Mouse (Mus musculus) ovary, postnatal 14 days (tissue): ENCODE results near the gene Dpt.
"Not testable (repeated sequence)": the region's sequence is repeated elsewhere in the genome, so short reads cannot be mapped to it uniquely, and the experiment has no call there.

Source experiments
- DNase-seq: peaks from one replicate; pipeline ENCODE4 v3.0.0; 2022; ENCODE audit warnings: low spot score

The Dpt gene

DNA sequence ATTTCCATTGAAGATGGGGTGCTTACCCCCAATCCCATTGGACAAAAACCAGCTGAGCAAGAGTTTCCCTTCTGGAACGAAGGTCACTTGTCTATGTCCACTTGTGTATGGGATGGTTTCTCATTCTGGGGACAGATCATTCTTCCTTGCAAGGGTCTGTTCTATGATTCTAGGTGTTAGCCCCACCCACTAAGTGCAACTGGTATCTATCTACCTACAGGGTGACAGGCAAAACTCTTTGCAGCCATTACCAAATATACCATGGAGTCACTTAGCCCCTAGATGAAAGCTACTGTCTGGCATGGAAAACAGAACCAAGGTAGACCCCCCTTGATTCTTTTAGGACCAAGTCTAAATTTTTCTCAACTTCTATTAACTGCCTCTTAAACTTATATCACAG, 24.9 kb downstream of the Dpt start:
- DNase-seq, result no peak

GRCm38 (mm10) chr1:164821821-164822220, 25.4 kb downstream of the Dpt start:
- no peak for DNase-seq

DNA sequence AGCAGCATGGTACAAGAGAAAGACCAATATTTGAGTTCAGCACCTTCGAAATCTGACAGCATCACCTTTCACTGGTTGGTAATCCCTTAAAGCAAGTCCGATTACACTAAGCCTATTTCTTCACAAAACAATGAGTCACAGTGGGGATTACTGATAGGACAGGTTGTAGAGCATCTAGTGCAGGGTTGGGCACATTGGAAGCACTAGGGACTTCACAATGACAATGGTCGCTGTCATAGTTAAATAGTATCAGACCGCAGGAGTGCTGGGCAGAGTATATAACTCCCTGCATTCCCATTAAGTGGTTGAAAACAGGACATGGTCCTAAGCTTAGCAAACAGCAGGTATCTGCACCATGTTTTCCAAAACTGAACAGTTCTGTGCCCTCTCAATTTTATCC, 25.8 kb downstream of the Dpt start:
- no peak for DNase-seq

DNA sequence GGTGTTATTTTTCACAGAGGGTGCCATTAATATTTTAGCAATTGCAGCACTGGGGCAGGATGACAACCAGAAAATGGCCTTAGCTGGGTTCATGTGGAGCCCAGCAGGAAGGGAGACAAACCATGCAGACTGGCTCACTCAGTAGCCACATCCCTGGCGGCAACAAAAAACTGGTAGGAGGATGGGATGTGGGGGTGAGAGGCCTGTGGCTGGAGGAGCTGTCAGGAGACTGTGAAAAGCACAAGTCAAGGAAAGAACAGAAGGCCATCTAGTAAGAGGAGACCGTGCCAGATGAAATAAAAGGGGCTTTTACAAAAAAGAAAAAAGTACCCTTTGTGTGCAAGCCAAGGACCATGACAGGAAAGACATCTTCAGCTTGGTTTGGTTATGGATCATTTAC, 28.5 kb downstream of the Dpt start:
- no peak for DNase-seq

DNA sequence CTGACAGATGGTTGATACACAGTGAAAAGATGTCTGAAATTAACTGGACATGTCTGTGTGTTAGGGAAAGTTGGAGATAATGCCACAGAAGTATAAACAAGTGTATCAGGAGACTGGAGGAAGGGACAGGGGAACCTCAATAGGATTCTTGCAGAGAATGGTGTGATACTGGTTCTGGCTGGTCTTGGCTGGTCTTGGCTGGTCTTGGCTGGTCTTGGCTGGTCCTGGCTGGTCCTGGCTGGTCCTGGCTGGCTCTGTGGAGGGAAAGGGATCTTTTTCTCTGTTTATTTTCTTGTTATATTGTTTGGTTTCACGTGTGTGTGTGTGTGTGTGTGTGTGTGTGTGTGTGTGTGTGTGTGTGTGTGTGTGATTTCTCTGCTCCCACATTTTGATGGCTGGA, 33.4 kb downstream of the Dpt start:
- no peak for DNase-seq

GRCm38 (mm10) chr1:164832459-164832858, 36.0 kb downstream of the Dpt start:
- DNase-seq, result no peak

DNA sequence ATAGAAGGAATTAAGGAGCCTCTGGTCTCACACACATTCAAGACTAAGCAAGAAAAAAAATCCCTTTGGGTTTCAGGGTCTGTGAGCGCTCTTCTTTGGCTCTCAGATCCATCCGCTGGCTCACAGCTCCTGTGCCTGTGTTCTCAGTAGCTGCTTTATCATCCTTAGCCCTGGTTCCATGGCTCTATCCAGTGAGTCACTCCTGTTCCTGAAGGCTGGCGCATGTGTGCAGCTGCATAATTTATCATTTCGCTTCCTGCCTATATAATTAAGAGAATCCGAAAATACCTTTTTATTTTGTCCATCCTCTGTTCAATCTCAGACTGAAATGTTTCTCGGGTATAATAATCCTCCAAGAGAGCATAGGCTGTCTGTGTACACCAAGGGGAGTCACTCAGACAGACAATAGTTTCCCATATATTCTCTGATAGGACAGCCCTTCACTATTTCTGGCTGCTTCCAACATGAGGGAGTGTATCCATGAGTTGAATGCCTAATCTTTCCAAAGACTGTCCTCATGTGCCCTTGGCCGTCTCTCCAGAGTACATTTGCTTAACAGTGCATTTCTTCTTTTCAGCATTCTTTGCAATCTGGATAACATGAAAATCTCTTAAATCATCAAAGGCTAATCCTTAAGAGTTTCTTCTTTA, 52.3 kb downstream of the Dpt start:
- no peak for DNase-seq

GRCm38 (mm10) chr1:164855700-164856099, 59.3 kb downstream of the Dpt start:
- DNase-seq, result not testable (repeated sequence)

GRCm38 (mm10) chr1:164859952-164860351, 63.5 kb downstream of the Dpt start:
- DNase-seq, result no peak

DNA sequence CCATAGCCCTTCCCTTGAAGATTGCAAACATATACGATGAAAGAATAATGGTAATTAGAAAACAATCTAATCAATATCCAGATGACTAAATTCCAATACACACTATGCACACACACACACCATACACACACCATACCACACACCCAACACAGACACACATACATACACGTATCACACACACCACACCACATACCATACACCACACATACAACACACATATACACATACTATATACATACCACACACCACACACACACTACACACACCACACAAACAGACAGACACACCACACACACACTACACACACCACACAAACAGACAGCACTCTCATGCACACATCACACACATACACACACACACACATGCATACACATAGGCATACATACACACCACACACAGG, 64.3 kb downstream of the Dpt start:
- no peak for DNase-seq

- DNase-seq, result no peak
Observed at GRCm38 (mm10) chr1:164861501-164861900, 65.1 kb downstream of the Dpt start.

GRCm38 (mm10) chr1:164862946-164863883, 66.8 kb downstream of the Dpt start:
- no peak for DNase-seq

DNA sequence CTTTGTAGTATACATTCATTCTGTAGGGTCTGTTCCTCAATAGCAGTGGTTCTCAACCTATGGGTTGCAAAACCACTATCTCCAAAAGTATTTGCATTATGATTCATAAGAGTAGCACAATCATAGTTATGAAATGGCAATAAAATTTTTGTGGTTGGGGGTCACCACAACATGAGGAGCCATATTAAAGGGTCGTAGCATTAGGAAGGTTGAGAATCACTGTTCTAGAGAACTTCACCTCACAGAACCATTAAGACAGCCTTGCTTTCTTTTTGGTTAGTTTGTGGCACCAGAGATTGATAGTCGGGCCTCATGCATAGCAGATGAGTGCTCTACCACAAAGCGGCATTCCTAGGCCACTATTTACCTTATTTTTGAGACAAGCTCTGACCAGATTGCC, 68.2 kb downstream of the Dpt start:
- DNase-seq, result no peak

GRCm38 (mm10) chr1:164870694-164871093, 74.2 kb downstream of the Dpt start:
- DNase-seq, result no peak
